Mouse (Mus musculus) MEL (cell line): ENCODE measurements around the gene Snurf. TPM values are rescaled to one million over a fixed set of nuclear protein-coding genes. Genes with fewer than 3 reads are reported as not detected.

Source experiments
- polyA plus RNA-seq, 2 experiments: library from polyadenylated mRNA; stranded (reverse) in 1 of 2; unstranded in 1 of 2; fragments of >175 nt in 1 of 2; fragments of >200 nt in 1 of 2; gene quantifications; 2 replicates each; pipeline versions ENCODE4 v1.2.1 to v1.2.4; 2012; ENCODE audit warnings: low replicate concordance in 2 of 2, low read depth in 1 of 2; ENCODE audit not compliant: insufficient read length in 2 of 2, insufficient read depth in 1 of 2, missing spikeins in 1 of 2
- total RNA-seq: library from RNA; depleted of rRNA; stranded (reverse); fragments of 300-350 nt; gene quantifications from 2 replicates; pipeline ENCODE4 v1.2.3, GENCODE M21; 2012; rRNA removed

Snurf gene
- total and polyA plus RNA-seq, 3 experiments = not detected

Other genes starting within 250 kb of the Snurf start
- gene Gm38393, start within 50 bp of the Snurf start, total RNA-seq = not detected in 2 replicates
- gene Gm38393, start within 50 bp of the Snurf start, polyA plus RNA-seq = under 1 TPM in 1 of 2 experiments, not detected in 1; 0.11 TPM
- not detected in 2 replicates for gene Snrpn, start 135.2 kb upstream of the Snurf start, total RNA-seq
- gene Snrpn, start 135.2 kb upstream of the Snurf start, polyA plus RNA-seq = not detected